Mouse (Mus musculus): ENCODE measurements around the gene Atrn.

GRCm38 (mm10) chr2:131040854-131041825 lies 134.8 kb downstream of the Atrn start:
- TF ChIP-seq CTCF (conservative IDR thresholded peaks at IDR 0.05; ENCODE audit: low read length) (no peak), POU5F1 (IDR thresholded peaks at IDR 0.05; ENCODE audit: borderline replicate concordance, low read length) (no peak), NANOG (IDR thresholded peaks at IDR 0.05; ENCODE audit: borderline replicate concordance, low read length) (no peak)

Measured in E14TG2a.4 (cell line).